Mouse (Mus musculus) liver, embryonic 15.5 days (tissue): Measurements from ENCODE around the gene Cspg4. TPM values are rescaled to one million over a fixed set of nuclear protein-coding genes. Genes with fewer than 3 reads are reported as not detected.
A peak's percentile ranks its signal among the peaks of the same experiment; 100 is the strongest.

Experiments used
- ATAC-seq: fragments of 200-750 bp; cut with Nextera tagmentation; 2 replicates; pipeline ENCODE4 v1.8.0; 2017; ENCODE audit warnings: moderate number of reproducible peaks, mild to moderate bottlenecking, moderate library complexity; ENCODE audit not compliant: insufficient read depth
- H3K27ac ChIP-seq: fragments of 300-500 bp; sonication (generic); replicated peaks from 2 replicates; pipeline ENCODE4 v1.5.1; 2015; ENCODE audit warnings: mild to moderate bottlenecking, inconsistent platforms
- H3K27me3 ChIP-seq: fragments of 300-500 bp; sonication (generic); 2 replicates; pipeline ENCODE4 v1.6.1; 2015; ENCODE audit warnings: mild to moderate bottlenecking, inconsistent platforms
- H3K36me3 ChIP-seq: fragments of 300-500 bp; sonication (generic); replicated peaks from 2 replicates; pipeline ENCODE4 v1.6.1; 2015; ENCODE audit warnings: moderate library complexity, mild to moderate bottlenecking, inconsistent platforms
- H3K4me1 ChIP-seq: fragments of 300-500 bp; sonication (generic); replicated peaks from 2 replicates; pipeline ENCODE4 v1.6.1; 2015; ENCODE audit warnings: inconsistent platforms
- H3K4me2 ChIP-seq: fragments of 300-500 bp; sonication (generic); 2 replicates; pipeline ENCODE4 v1.6.1; 2015; ENCODE audit warnings: moderate library complexity, mild to moderate bottlenecking, inconsistent platforms
- H3K4me3 ChIP-seq: fragments of 300-500 bp; sonication (generic); replicated peaks from 2 replicates; pipeline ENCODE4 v1.5.1; 2015; ENCODE audit warnings: mild to moderate bottlenecking, inconsistent platforms
- H3K9ac ChIP-seq: fragments of 300-500 bp; sonication (generic); 2 replicates; pipeline ENCODE4 v1.6.1; 2015; ENCODE audit warnings: moderate library complexity, mild to moderate bottlenecking, inconsistent platforms
- H3K9me3 ChIP-seq: fragments of 300-500 bp; sonication (generic); replicated peaks from 2 replicates; pipeline ENCODE4 v1.6.1; 2016; ENCODE audit warnings: inconsistent platforms
- WGBS: fragments of 180-500 bp; shearing (Covaris S2); methylation state at CpG from one replicate; pipeline ENCODE4 v1.1.7; 2015; ENCODE audit warnings: mixed read lengths; ENCODE audit not compliant: insufficient replicate concordance; 5-methylcytosine and 5-hydroxymethylcytosine counted together
- polyA plus RNA-seq: library from polyadenylated mRNA; unstranded; fragments of >200 nt; fragmentation: Nextera tagmentation; extraction: Ambion mirVana; gene quantifications from 2 replicates; pipeline ENCODE4 v1.2.1, GENCODE M21; 2015

Gene Cspg4
- polyA plus RNA-seq, 1 experiment from 2014 or later, result 0.61 TPM

GRCm38 (mm10) chr9:56880790-56881189, 16.0 kb downstream of the Cspg4 start:
- 49% methylated on average over 9 of the region's 9 CpGs for WGBS
- no peak for ATAC-seq
- no peaks in the 10 kb centered on the region for H3K36me3 ChIP-seq
- H3K4me3 ChIP-seq, result no peak overlapping the region
- no peaks in the 10 kb centered on the region for H3K4me1 ChIP-seq
- H3K4me2 ChIP-seq, result no peak overlapping the region
- H3K9ac ChIP-seq, result no peak overlapping the region
- H3K27me3 ChIP-seq, result no peaks in the 10 kb centered on the region
- no peaks in the 10 kb centered on the region for H3K9me3 ChIP-seq
- no peak overlapping the region for H3K27ac ChIP-seq

- WGBS, result 54% methylated on average over 3 of the region's 3 CpGs
- Histone ChIP-seq H3K9me3 (no peaks in the 10 kb centered on the region), H3K36me3 (no peaks in the 10 kb centered on the region), H3K27me3 (no peaks in the 10 kb centered on the region), H3K4me2 (no peak overlapping the region), H3K4me1 (no peaks in the 10 kb centered on the region), H3K9ac (no peak overlapping the region), H3K4me3 (no peak overlapping the region), H3K27ac (no peak overlapping the region)
- no peak for ATAC-seq
These were observed 16.8 kb downstream of the Cspg4 start for GRCm38 (mm10) chr9:56881539-56882082.

DNA sequence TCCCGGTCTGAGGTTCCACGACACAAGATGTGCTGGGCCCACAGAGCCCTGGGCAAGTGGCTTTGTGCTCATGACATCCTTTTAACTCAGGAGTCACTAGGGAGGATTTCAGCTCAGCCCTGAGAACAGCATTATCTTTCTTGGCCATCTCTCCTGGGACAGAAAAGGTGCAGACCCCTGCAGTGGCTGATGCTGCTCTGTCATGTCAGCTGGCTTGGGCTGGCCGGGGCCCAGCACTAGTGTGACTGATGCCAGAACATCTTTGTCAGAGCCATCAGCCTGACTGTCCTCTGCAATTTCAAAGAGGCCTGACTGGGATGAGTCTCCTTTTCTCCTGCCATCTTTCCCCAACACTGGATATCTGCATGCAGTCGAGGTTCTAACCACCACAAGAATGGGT, 17.4 kb downstream of the Cspg4 start:
- Histone ChIP-seq H3K4me3 (no peak overlapping the region), H3K4me2 (no peak overlapping the region), H3K4me1 (no peaks in the 10 kb centered on the region), H3K36me3 (no peaks in the 10 kb centered on the region), H3K9me3 (no peaks in the 10 kb centered on the region), H3K27me3 (no peaks in the 10 kb centered on the region), H3K9ac (no peak overlapping the region), H3K27ac (no peak overlapping the region)
- no peak for ATAC-seq
- WGBS, result 55% methylated on average over 4 of the region's 4 CpGs

GRCm38 (mm10) chr9:56882818-56883217, 18.0 kb downstream of the Cspg4 start:
- H3K4me3 ChIP-seq, result no peak overlapping the region
- H3K9ac ChIP-seq, result no peak overlapping the region
- no peaks in the 10 kb centered on the region for H3K36me3 ChIP-seq
- WGBS, result 45% methylated on average over 12 of the region's 12 CpGs
- ATAC-seq, result no peak
- no peak overlapping the region for H3K27ac ChIP-seq
- H3K4me2 ChIP-seq, result no peak overlapping the region
- H3K4me1 ChIP-seq, result no peaks in the 10 kb centered on the region
- H3K9me3 ChIP-seq, result no peaks in the 10 kb centered on the region
- H3K27me3 ChIP-seq, result no peaks in the 10 kb centered on the region; the same call in 1 of the 2 replicates

DNA sequence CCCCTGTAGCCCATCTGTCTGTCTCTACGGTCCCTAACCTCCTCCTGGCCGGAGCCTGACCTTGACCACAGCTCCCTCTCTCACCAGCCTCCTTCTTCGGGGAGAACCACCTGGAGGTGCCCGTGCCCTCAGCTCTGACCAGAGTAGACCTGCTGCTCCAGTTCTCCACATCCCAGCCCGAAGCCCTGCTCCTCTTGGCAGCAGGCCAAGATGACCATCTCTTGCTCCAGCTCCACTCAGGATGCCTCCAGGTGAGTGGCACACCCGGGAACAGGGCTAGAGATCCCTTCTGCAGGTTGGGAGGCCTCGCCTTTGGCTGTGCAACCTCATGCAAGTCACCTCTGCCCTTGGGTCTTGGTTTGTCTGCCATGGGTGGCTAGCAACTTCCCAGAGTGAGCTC, 18.6 kb downstream of the Cspg4 start:
- ATAC-seq, result no peak
- no peaks in the 10 kb centered on the region for H3K9me3 ChIP-seq
- no peak overlapping the region for H3K4me2 ChIP-seq
- no peaks in the 10 kb centered on the region for H3K4me1 ChIP-seq
- no peak overlapping the region for H3K4me3 ChIP-seq
- no peaks in the 10 kb centered on the region; the same call in 1 of the 2 replicates for H3K27me3 ChIP-seq
- no peak overlapping the region for H3K27ac ChIP-seq
- no peaks in the 10 kb centered on the region for H3K36me3 ChIP-seq
- no peak overlapping the region for H3K9ac ChIP-seq
- 62% methylated on average over 7 of the region's 7 CpGs for WGBS

DNA sequence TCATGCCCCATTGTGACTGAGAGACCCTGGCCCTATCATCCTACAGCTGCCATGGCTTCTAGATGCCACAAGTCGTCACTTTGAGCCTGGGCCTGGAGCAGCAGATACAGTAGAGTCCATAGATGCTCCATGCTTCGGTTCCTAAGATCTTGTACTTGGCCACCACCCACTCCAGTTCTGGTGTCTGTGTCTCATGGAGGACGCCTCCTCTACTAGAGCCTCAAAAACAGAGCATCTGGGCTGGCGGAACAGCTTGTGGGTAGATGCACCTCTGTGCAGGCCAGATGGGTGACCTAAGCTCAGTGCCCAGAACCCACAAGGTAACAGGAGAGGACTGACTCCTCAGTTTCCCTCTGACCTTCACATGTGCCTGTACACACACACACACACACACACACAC, 19.5 kb downstream of the Cspg4 start:
- Histone ChIP-seq H3K4me3 (no peak overlapping the region), H3K27me3 (no peaks in the 10 kb centered on the region; the same call in 1 of the 2 replicates), H3K36me3 (no peaks in the 10 kb centered on the region), H3K27ac (no peak overlapping the region), H3K9me3 (no peaks in the 10 kb centered on the region), H3K9ac (no peak overlapping the region), H3K4me1 (no peaks in the 10 kb centered on the region), H3K4me2 (no peak overlapping the region)
- ATAC-seq, result no peak
- 59% methylated on average over 4 of the region's 4 CpGs for WGBS

- Histone ChIP-seq H3K27ac (no peak overlapping the region), H3K4me1 (0 out of 2 replicates have a peak, but pooled peaks cover 5% of the 10 kb centered on the region), H3K9ac (no peak overlapping the region), H3K4me2 (no peak overlapping the region), H3K36me3 (no peaks in the 10 kb centered on the region), H3K4me3 (no peak overlapping the region), H3K27me3 (peaks cover 4% of the 10 kb centered on the region; the same call in 1 of the 2 replicates), H3K9me3 (no peaks in the 10 kb centered on the region)
- 49% methylated on average over 13 of the region's 13 CpGs for WGBS
- no peak for ATAC-seq
These were observed 21.3 kb downstream of the Cspg4 start for GRCm38 (mm10) chr9:56886113-56886512.

DNA sequence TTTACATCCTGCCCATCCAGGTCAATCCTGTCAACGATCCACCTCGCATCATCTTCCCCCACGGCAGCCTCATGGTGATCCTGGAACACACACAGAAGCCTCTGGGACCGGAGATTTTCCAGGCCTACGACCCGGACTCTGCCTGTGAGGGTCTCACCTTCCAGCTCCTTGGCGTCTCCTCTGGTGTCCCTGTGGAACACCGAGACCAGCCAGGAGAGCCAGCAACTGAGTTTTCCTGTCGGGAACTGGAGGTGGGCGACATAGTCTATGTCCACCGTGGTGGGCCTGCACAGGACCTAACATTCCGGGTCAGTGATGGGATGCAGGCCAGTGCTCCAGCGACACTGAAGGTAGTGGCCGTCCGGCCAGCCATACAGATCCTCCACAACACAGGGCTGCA, 21.8 kb downstream of the Cspg4 start:
- WGBS, result 72% methylated on average over 15 of the region's 15 CpGs

DNA sequence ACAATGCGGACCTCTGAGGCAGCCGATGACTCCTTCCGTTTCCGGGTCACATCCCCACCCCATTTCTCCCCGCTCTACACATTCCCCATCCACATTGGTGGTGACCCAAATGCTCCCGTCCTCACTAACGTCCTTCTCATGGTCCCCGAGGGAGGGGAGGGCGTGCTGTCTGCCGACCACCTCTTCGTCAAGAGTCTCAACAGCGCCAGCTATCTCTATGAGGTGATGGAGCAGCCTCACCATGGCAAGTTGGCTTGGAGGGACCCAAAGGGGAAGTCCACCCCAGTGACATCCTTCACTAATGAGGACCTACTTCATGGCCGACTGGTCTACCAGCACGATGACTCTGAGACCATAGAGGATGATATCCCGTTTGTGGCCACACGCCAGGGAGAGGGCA, 22.7 kb downstream of the Cspg4 start:
- H3K9ac ChIP-seq, result no peak overlapping the region
- no peak for ATAC-seq
- no peaks in the 10 kb centered on the region for H3K36me3 ChIP-seq
- 82% methylated on average over 16 of the region's 16 CpGs for WGBS
- H3K9me3 ChIP-seq, result no peaks in the 10 kb centered on the region
- peaks cover 6% of the 10 kb centered on the region; the same call in 1 of the 2 replicates for H3K27me3 ChIP-seq
- H3K4me2 ChIP-seq, result no peak overlapping the region
- H3K4me3 ChIP-seq, result no peak overlapping the region
- peaks cover 10% of the 10 kb centered on the region for H3K4me1 ChIP-seq
- H3K27ac ChIP-seq, result no peak overlapping the region

More for the DNA sequence above, 21.8 kb downstream of the Cspg4 start:
- H3K36me3 ChIP-seq, result no peaks in the 10 kb centered on the region
- no peak overlapping the region for H3K4me2 ChIP-seq
- H3K9me3 ChIP-seq, result no peaks in the 10 kb centered on the region
- H3K27ac ChIP-seq, result no peak overlapping the region
- H3K27me3 ChIP-seq, result peaks cover 4% of the 10 kb centered on the region; the same call in 1 of the 2 replicates
- H3K9ac ChIP-seq, result no peak overlapping the region
- peaks cover 6% of the 10 kb centered on the region for H3K4me1 ChIP-seq
- no peak for ATAC-seq
- H3K4me3 ChIP-seq, result no peak overlapping the region

- ATAC-seq, result no peak
- no peak overlapping the region for H3K27ac ChIP-seq
- H3K4me2 ChIP-seq, result peak overlapping the region; percentile 46
- peaks cover 6% of the 10 kb centered on the region for H3K27me3 ChIP-seq
- no peak overlapping the region for H3K4me3 ChIP-seq
- H3K4me1 ChIP-seq, result peaks cover 10% of the 10 kb centered on the region
- no peaks in the 10 kb centered on the region for H3K36me3 ChIP-seq
- 9% methylated on average over 14 of the region's 14 CpGs for WGBS
- no peak overlapping the region for H3K9ac ChIP-seq
- H3K9me3 ChIP-seq, result no peaks in the 10 kb centered on the region
These were observed 25.0 kb downstream of the Cspg4 start for GRCm38 (mm10) chr9:56889817-56890216.

DNA sequence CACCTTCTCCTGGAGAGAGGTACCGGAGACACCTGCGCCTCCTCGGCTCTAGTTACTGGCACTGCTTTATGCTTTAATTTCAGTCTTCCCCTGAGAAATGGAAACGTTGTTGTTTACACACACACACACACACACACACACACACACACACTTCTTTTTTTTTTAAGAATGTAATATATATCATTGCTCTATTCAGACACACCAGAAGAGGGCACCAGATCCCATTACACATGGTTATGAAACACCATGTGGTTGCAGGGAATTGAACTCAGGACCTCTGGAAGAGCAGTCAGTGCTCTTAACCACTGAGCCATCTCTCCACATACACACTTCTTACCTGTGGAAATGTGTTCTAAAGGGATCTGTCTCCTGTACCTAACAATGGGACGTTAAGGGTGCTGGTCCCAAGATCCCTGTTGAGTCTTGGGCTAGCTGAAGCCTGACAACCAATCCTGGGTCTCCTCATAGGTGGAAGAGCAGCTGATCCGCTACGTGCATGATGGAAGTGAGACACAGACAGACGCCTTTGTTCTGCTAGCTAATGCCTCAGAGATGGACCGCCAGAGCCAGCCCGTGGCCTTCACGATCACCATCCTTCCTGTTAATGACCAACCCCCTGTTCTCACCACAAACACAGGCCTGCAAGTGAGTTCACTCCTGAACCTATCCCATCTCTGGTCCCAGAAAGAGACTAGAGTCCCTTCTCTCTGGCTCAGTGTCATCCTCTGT, 25.9 kb downstream of the Cspg4 start:
- peaks cover 6% of the 10 kb centered on the region for H3K27me3 ChIP-seq
- no peak for ATAC-seq
- H3K36me3 ChIP-seq, result no peaks in the 10 kb centered on the region
- H3K27ac ChIP-seq, result no peak overlapping the region
- 53% methylated on average over 11 of the region's 11 CpGs for WGBS
- no peak overlapping the region for H3K4me2 ChIP-seq
- H3K9ac ChIP-seq, result no peak overlapping the region
- no peaks in the 10 kb centered on the region for H3K9me3 ChIP-seq
- no peak overlapping the region for H3K4me3 ChIP-seq
- peaks cover 10% of the 10 kb centered on the region for H3K4me1 ChIP-seq
